Mouse (Mus musculus): ENCODE data around the gene Pithd1. TPM values are rescaled to one million over a fixed set of nuclear protein-coding genes. Genes with fewer than 3 reads are reported as not detected.

The Pithd1 gene
- 62.4 TPM for polyA plus RNA-seq (2017; shearing (Covaris generic))

DNA sequence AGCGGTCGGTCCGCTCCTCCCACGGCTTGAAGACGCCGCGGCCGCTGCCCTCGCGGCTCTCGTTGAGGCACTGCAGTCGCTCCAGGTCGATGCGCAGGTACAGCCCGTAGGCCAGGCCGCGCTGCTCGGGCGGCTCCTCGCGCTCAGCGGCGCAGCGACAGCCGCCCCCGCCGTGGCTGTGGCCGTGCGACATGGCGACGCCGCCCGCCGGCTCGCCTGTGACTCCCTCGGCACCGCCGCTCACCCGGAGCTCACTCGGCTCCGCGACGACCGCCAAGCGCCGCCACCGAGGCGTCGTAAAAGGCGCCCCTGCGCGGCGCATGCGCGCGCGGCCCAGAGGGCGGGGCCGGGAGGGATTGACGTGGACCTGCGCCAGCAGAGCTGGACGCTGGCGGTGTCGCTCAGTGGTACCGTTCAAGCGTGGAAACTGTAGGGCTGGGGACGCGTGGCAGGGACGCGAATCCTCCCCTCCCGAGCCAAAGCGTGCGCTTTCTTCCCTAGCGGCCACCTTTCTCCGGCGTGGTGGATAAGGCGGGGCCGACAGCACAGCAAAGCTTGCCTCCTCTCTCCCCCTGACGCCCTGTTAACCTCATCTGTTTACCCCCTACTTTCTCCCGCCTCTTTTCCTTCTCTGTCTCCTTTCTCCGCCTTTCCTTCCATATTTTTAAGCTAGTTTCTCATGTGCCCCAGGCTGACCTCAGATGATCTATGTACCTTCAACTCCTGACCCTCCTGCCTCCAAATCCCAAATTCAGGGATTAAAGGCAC lies at the start of gene Pithd1:
Gene Pithd1 (minus strand): TSS at position 322 of the 768 bp plus-strand sequence.

GRCm38 (mm10) chr4:136021549-136022047 lies 34.5 kb upstream of the Pithd1 start, which contains the start of gene Eloa:
TSS of gene Eloa (minus strand) at chr4:136021763.

GRCm38 (mm10) chr4:135972556-135972906 lies 14.5 kb downstream of the Pithd1 start, which contains the start of gene Lypla2:
TSS of gene Lypla2 (minus strand) at chr4:135972626.

DNA sequence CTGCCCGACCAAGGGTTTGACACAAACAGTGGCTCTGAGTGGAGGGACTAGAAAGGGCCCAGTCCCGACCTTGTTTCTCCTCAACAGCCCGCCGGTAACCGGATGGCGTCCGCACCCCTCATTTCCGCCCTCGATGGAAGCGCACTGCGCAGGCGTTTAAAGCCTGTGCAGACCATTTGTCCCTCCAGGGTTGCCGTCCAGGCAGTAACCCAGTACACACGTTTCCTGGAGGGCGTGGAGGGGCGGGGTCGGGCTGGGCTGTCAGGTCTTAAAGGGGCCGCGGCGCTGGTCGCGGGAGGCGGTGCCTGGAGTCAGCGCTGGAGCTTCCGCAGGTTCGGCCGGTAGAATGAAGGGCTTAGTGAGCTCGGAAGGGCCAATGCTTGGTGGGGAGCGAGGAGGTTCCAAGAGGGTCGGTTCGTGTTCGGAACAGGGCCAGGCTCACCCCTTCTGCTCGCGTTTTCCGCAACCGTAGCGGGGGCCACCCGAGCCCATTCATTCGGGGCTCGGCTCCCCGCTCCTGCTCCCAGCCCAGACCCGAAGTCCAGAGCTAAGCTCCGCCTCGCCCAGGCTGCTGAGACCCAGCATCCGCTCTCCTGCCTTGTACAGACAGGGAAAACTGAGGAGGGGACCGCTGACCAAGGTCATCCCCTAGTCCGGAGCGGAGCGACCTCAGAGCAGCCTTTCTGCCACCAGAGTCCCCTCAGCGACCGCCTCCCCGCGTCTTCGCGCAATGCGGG lies 23.4 kb downstream of the Pithd1 start, which contains the start of gene Gale:
Gene Gale (plus strand): TSS at position 271 of the 737 bp plus-strand sequence.

DNA sequence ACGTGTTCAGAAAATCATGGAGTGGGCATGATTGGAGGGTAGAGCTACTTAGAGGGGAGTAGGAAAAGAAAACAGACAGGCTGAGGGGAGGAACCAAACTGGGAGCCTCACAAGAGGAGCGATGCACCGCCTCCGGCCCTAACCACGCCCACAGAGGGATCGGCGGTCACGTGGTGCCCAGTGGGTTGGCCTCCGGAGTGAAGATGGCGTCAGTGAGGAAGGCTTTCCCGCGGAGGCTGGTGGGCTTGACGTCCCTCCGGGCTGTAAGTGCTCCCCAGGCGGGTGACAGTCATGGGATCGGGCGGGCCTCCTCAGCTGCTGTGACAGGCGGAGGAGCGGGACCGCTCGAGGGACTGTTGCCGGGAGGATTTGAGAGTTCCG lies 40.8 kb downstream of the Pithd1 start, which contains the start of gene Hmgcl:
Gene Hmgcl (plus strand): TSS at position 171 of the 381 bp plus-strand sequence.

Other genes starting within 250 kb of the Pithd1 start
- gene Myom3, start 227.5 kb downstream of the Pithd1 start, polyA plus RNA-seq (2017; shearing (Covaris generic)): not detected
- gene Srsf10, start 131.5 kb downstream of the Pithd1 start, polyA plus RNA-seq (2017; shearing (Covaris generic)): 196 TPM
- gene Pnrc2, start 113.4 kb downstream of the Pithd1 start, polyA plus RNA-seq (2017; shearing (Covaris generic)): 194 TPM
- 7.5 TPM for gene Cnr2, start 91.9 kb downstream of the Pithd1 start, polyA plus RNA-seq (2017; shearing (Covaris generic))
- gene Fuca1, start 66.5 kb downstream of the Pithd1 start, polyA plus RNA-seq (2017; shearing (Covaris generic)): 74.0 TPM
- 63.8 TPM for gene Hmgcl, start 40.8 kb downstream of the Pithd1 start, polyA plus RNA-seq (2017; shearing (Covaris generic))
- 13.5 TPM for gene Gale, start 23.5 kb downstream of the Pithd1 start, polyA plus RNA-seq (2017; shearing (Covaris generic))
- gene Lypla2, start 14.6 kb downstream of the Pithd1 start, polyA plus RNA-seq (2017; shearing (Covaris generic)): 195 TPM
- gene Eloa, start 34.5 kb upstream of the Pithd1 start, polyA plus RNA-seq (2017; shearing (Covaris generic)): 41.3 TPM
- gene Rpl11, start 66.2 kb upstream of the Pithd1 start, polyA plus RNA-seq (2017; shearing (Covaris generic)): 342 TPM
- gene Id3, start 156.2 kb upstream of the Pithd1 start, polyA plus RNA-seq (2017; shearing (Covaris generic)): 23.3 TPM
- 3.0 TPM for gene E2f2, start 185.1 kb upstream of the Pithd1 start, polyA plus RNA-seq (2017; shearing (Covaris generic))
- gene Asap3, start 219.1 kb upstream of the Pithd1 start, polyA plus RNA-seq (2017; shearing (Covaris generic)): not detected

Measured in naive thymus-derived CD4-positive, alpha-beta T cell, adult 5 months (primary cell).